Mouse (Mus musculus): ENCODE results near the gene Lrriq3. TPM values are rescaled to one million over a fixed set of nuclear protein-coding genes. Genes with fewer than 3 reads are reported as not detected.
A peak's percentile ranks its signal among the peaks of the same experiment; 100 is the strongest.

The Lrriq3 gene
- 1.2 and 2.5 TPM in 2 replicates for total RNA-seq (2021)
- long read RNA-seq, partial matches to known transcripts: 0 of 1 reads
- long read RNA-seq, other reads (novel, unspliced or antisense): 0 of 1 reads

- peak; percentile 92 for DNase-seq
Measured at GRCm38 (mm10) chr3:155093116-155093956, at the start of gene Lrriq3, which contains the start of gene Fpgt. TSS of gene Lrriq3 (plus strand) at chr3:155093434. TSS of gene Fpgt (minus strand) at chr3:155093403.

GRCm38 (mm10) chr3:155052021-155052420 is 41.2 kb upstream of the Lrriq3 start:
- no peak for DNase-seq

GRCm38 (mm10) chr3:155053189-155053588 is 40.0 kb upstream of the Lrriq3 start:
- no peak for DNase-seq

- DNase-seq: no peak
Measured at GRCm38 (mm10) chr3:155055231-155055916, 37.9 kb upstream of the Lrriq3 start, which contains the start of gene Tnni3k. TSS of gene Tnni3k (minus strand) at chr3:155055407.

GRCm38 (mm10) chr3:155056606-155057005 is 36.6 kb upstream of the Lrriq3 start:
- DNase-seq: no peak

GRCm38 (mm10) chr3:155057566-155057965 is 35.7 kb upstream of the Lrriq3 start:
- DNase-seq: no peak

- DNase-seq: no peak
Measured at GRCm38 (mm10) chr3:155058800-155059448, 34.3 kb upstream of the Lrriq3 start.

- DNase-seq: no peak
Measured at GRCm38 (mm10) chr3:155059449-155059822, 33.8 kb upstream of the Lrriq3 start.

- no peak for DNase-seq
Measured at GRCm38 (mm10) chr3:155077908-155078307, 15.3 kb upstream of the Lrriq3 start.

GRCm38 (mm10) chr3:155092081-155092480 is 1.2 kb upstream of the Lrriq3 start:
- DNase-seq: no peak

- no peak for DNase-seq
Measured at GRCm38 (mm10) chr3:155099266-155099665, 6.0 kb downstream of the Lrriq3 start.

- DNase-seq: no peak
Measured at GRCm38 (mm10) chr3:155105957-155106356, 12.7 kb downstream of the Lrriq3 start.

GRCm38 (mm10) chr3:155137737-155138136 is 44.5 kb downstream of the Lrriq3 start:
- DNase-seq: no peak

GRCm38 (mm10) chr3:155141047-155141446 is 47.8 kb downstream of the Lrriq3 start:
- DNase-seq: no peak

- DNase-seq: no peak
Measured at GRCm38 (mm10) chr3:155144368-155144767, 51.1 kb downstream of the Lrriq3 start.

- no peak for DNase-seq
Measured at GRCm38 (mm10) chr3:155161842-155162241, 68.6 kb downstream of the Lrriq3 start.

GRCm38 (mm10) chr3:155180303-155180902 is 87.2 kb downstream of the Lrriq3 start:
- DNase-seq: no peak

GRCm38 (mm10) chr3:155186456-155186855 is 93.2 kb downstream of the Lrriq3 start:
- no peak for DNase-seq

GRCm38 (mm10) chr3:155188857-155189256 is 95.6 kb downstream of the Lrriq3 start:
- no peak for DNase-seq

GRCm38 (mm10) chr3:155234919-155235318 is 141.7 kb downstream of the Lrriq3 start:
- no peak for DNase-seq

- no peak for DNase-seq
Measured at GRCm38 (mm10) chr3:155235502-155235901, 142.3 kb downstream of the Lrriq3 start.
